Mouse (Mus musculus) embryonic fibroblast, embryonic 13.5 days (primary cell): ENCODE data around the gene Rtkn2.

Source experiments
- CTCF ChIP-seq: IDR thresholded peaks from 2 replicates; pipeline ENCODE4 v1.5.1; 2011; ENCODE audit warnings: mild to moderate bottlenecking, control low read depth, low read length, moderate library complexity, borderline replicate concordance; ENCODE audit not compliant: insufficient read depth
- POLR2A ChIP-seq: IDR thresholded peaks from 2 replicates; pipeline ENCODE4 v1.6.1; 2011; ENCODE audit warnings: low read depth, mild to moderate bottlenecking, control low read depth, low read length, moderate library complexity

GRCm38 (mm10) chr10:68001456-68001855 is 22.1 kb downstream of the Rtkn2 start:
- TF ChIP-seq CTCF = peak; percentile 8; the same call in 1 of the 2 replicates
- no peak for TF ChIP-seq POLR2A
